Mouse (Mus musculus) kidney, adult 2 months (tissue): ENCODE results near the gene Gm5773.
"Not testable (repeated sequence)": the region's sequence is repeated elsewhere in the genome, so short reads cannot be mapped to it uniquely, and the experiment has no call there.

Source experiments
- CTCF ChIP-seq: fragments of 200-500 bp; conservative IDR thresholded peaks from 2 replicates; pipeline ENCODE4 v1.5.1; 2011; ENCODE audit warnings: low read depth, mild to moderate bottlenecking, control low read depth, low read length, moderate library complexity, mixed read lengths; ENCODE audit not compliant: insufficient read depth, insufficient read length
- POLR2A ChIP-seq: fragments of 200-500 bp; IDR thresholded peaks from one replicate; pipeline ENCODE4 v1.6.1; 2011; ENCODE audit warnings: low read depth, low read length, control low read depth

- TF ChIP-seq CTCF, POLR2A: not testable (repeated sequence)
Observed at GRCm38 (mm10) chr3:93813341-93813740, 40.5 kb downstream of the Gm5773 start.
